Mouse (Mus musculus) limb, embryonic 15.5 days (tissue): ENCODE data around the gene Tcf7l1. TPM values are rescaled to one million over a fixed set of nuclear protein-coding genes. Genes with fewer than 3 reads are reported as not detected.

Experiments
- ATAC-seq: fragments of 200-750 bp; cut with Nextera tagmentation; 2 replicates; pipeline ENCODE4 v1.8.0; 2017; ENCODE audit warnings: low read depth, moderate TSS enrichment; ENCODE audit not compliant: insufficient number of reproducible peaks, low FRiP score, low TSS enrichment
- H3K27ac ChIP-seq: fragments of 300-500 bp; sonication (generic); 2 replicates; pipeline ENCODE4 v1.5.1; 2015; ENCODE audit warnings: moderate library complexity, mild to moderate bottlenecking, inconsistent platforms
- H3K27me3 ChIP-seq: fragments of 300-500 bp; sonication (generic); 2 replicates; pipeline ENCODE4 v1.6.1; 2015; ENCODE audit warnings: inconsistent platforms
- H3K36me3 ChIP-seq: fragments of 300-500 bp; sonication (generic); 2 replicates; pipeline ENCODE4 v1.6.1; 2015; ENCODE audit warnings: inconsistent platforms
- H3K4me1 ChIP-seq: fragments of 300-500 bp; sonication (generic); 2 replicates; pipeline ENCODE4 v1.6.1; 2015; ENCODE audit warnings: inconsistent platforms
- H3K4me2 ChIP-seq: fragments of 300-500 bp; sonication (generic); 2 replicates; pipeline ENCODE4 v1.6.1; 2015; ENCODE audit warnings: mild to moderate bottlenecking, inconsistent platforms
- H3K4me3 ChIP-seq: fragments of 300-500 bp; sonication (generic); 2 replicates; pipeline ENCODE4 v1.5.1; 2015; ENCODE audit warnings: mild to moderate bottlenecking, inconsistent platforms
- H3K9ac ChIP-seq: fragments of 300-500 bp; sonication (generic); 2 replicates; pipeline ENCODE4 v1.6.1; 2015; ENCODE audit warnings: inconsistent platforms
- H3K9me3 ChIP-seq: fragments of 300-500 bp; sonication (generic); 2 replicates; pipeline ENCODE4 v1.6.1; 2016; ENCODE audit warnings: inconsistent platforms
- WGBS: fragments of 180-500 bp; shearing (Covaris S2); methylation state at CpG from one replicate; pipeline ENCODE4 v1.1.7; 2015; 5-methylcytosine and 5-hydroxymethylcytosine counted together
- polyA plus RNA-seq: library from polyadenylated mRNA; unstranded; fragments of >200 nt; fragmentation: Nextera tagmentation; extraction: Ambion mirVana; gene quantifications from 2 replicates; pipeline ENCODE4 v1.2.1, GENCODE M21; 2015

Tcf7l1 gene
- polyA plus RNA-seq, 1 experiment from 2014 or later, result 39.0 TPM

- peak overlapping the region; percentile 19; the same call in 1 of the 2 replicates for H3K27ac ChIP-seq
- H3K9me3 ChIP-seq, result no peaks in the 10 kb centered on the region
- H3K4me2 ChIP-seq, result no peak overlapping the region
- no peaks in the 10 kb centered on the region for H3K27me3 ChIP-seq
- H3K36me3 ChIP-seq, result 0 out of 2 replicates have a peak, but pooled peaks cover 4% of the 10 kb centered on the region
- no peak overlapping the region for H3K9ac ChIP-seq
- no peak for ATAC-seq
- WGBS, result 58% methylated on average over 7 of the region's 7 CpGs
- H3K4me1 ChIP-seq, result peaks cover 68% of the 10 kb centered on the region
- no peak overlapping the region for H3K4me3 ChIP-seq
Observed at GRCm38 (mm10) chr6:72653419-72653818, 135.6 kb downstream of the Tcf7l1 start.

DNA sequence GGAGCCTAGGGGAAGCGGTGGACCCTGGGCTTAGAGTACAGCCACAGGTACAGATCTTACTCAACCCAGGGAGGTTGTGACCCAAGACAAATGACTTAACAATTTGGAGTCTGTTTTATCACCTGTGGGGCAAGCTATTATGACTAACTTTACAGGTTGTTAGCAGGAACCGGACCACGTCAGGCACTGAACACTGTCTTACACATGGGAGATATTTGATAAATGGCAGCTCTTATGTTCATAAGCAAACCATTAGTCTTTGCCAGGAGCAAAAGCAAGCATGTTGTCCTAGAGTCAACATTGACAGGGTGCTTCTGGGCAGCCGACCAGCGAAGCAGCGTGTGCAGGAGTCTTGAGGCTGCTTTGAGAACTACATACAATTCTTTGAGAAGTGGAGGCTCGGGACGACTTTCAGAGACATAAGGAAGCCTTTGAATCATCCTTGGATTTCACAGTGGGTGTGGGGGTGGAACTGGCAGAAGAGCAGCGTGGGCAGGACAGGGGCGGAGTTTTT lies 138.7 kb downstream of the Tcf7l1 start:
- no peak overlapping the region for H3K4me3 ChIP-seq
- H3K9ac ChIP-seq, result no peak overlapping the region
- peaks cover 66% of the 10 kb centered on the region for H3K4me1 ChIP-seq
- no peaks in the 10 kb centered on the region for H3K27me3 ChIP-seq
- 52% methylated on average over 10 of the region's 10 CpGs for WGBS
- H3K36me3 ChIP-seq, result 0 out of 2 replicates have a peak, but pooled peaks cover 16% of the 10 kb centered on the region
- H3K27ac ChIP-seq, result peak overlapping the region; percentile 30; the same call in 1 of the 2 replicates
- H3K4me2 ChIP-seq, result no peak overlapping the region
- no peaks in the 10 kb centered on the region for H3K9me3 ChIP-seq
- no peak for ATAC-seq

DNA sequence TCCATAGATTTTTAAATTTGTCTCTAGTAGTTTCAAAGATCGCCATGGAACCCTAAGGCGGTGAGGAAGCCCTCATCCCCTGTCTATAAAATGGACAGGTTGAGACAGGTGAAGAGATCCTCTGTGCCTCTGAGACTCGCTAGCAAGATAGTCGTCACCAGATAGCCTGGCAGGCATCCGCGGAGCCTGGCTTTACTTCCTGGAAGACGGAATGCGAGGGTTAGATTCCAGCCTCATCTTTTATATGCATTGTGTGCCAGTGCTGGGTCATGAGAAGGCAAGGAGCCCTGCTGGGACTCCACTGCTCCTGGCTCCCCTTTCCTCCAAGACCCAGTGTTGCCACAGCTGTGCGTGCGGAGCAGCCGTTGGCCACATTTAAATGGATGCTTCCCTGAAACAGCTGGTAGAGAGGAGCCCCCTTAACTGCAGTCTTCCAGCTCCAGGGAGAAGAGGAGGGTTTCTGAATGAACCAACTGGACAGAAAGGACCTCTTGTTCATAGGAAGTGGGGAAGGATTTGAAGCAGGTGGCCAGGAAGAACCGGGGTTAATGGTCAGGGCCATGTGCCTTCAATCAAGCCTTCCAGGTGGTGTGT lies 141.0 kb downstream of the Tcf7l1 start:
- WGBS, result 37% methylated on average over 12 of the region's 12 CpGs
- Histone ChIP-seq H3K36me3 (0 out of 2 replicates have a peak, but pooled peaks cover 17% of the 10 kb centered on the region), H3K9ac (no peak overlapping the region), H3K27ac (no peak overlapping the region), H3K4me1 (peaks cover 45% of the 10 kb centered on the region), H3K27me3 (no peaks in the 10 kb centered on the region), H3K9me3 (no peaks in the 10 kb centered on the region), H3K4me2 (no peak overlapping the region), H3K4me3 (no peak overlapping the region)
- no peak for ATAC-seq

GRCm38 (mm10) chr6:72647383-72647820 lies 141.7 kb downstream of the Tcf7l1 start:
- no peak overlapping the region for H3K9ac ChIP-seq
- 0 out of 2 replicates have a peak, but pooled peaks have one; percentile 50 for ATAC-seq
- H3K27me3 ChIP-seq, result no peaks in the 10 kb centered on the region
- H3K27ac ChIP-seq, result peak overlapping the region; percentile 35; the same call in 1 of the 2 replicates
- H3K4me1 ChIP-seq, result peaks cover 41% of the 10 kb centered on the region
- no peak overlapping the region for H3K4me3 ChIP-seq
- 34% methylated on average over 10 of the region's 10 CpGs for WGBS
- no peak overlapping the region for H3K4me2 ChIP-seq
- H3K36me3 ChIP-seq, result 0 out of 2 replicates have a peak, but pooled peaks cover 17% of the 10 kb centered on the region
- no peaks in the 10 kb centered on the region for H3K9me3 ChIP-seq

DNA sequence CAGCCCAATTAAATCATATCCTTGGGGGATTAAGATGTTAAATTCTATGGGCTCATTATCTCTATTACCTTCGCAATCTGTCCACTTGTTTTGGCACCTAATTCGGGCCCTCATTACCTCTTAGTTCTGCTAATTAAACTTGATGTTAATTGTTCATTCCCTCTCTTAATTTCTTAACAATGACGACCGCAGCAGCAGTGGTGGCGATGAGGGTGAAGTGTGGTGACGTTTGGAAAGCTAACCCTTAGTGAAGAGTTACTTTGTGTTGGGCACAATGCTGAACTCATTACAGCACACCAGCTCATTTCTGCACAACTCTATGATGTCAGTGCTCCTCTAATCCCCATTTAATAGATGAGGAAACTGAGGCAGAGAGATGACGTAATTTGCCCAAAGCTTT lies 143.7 kb downstream of the Tcf7l1 start:
- no peaks in the 10 kb centered on the region for H3K9me3 ChIP-seq
- 0 out of 2 replicates have a peak, but pooled peaks cover 19% of the 10 kb centered on the region for H3K36me3 ChIP-seq
- H3K4me3 ChIP-seq, result no peak overlapping the region
- no peak overlapping the region for H3K27ac ChIP-seq
- no peak overlapping the region for H3K4me2 ChIP-seq
- no peaks in the 10 kb centered on the region for H3K27me3 ChIP-seq
- H3K4me1 ChIP-seq, result peaks cover 36% of the 10 kb centered on the region
- H3K9ac ChIP-seq, result no peak overlapping the region
- no peak for ATAC-seq
- WGBS, result 47% methylated on average over 7 of the region's 7 CpGs

DNA sequence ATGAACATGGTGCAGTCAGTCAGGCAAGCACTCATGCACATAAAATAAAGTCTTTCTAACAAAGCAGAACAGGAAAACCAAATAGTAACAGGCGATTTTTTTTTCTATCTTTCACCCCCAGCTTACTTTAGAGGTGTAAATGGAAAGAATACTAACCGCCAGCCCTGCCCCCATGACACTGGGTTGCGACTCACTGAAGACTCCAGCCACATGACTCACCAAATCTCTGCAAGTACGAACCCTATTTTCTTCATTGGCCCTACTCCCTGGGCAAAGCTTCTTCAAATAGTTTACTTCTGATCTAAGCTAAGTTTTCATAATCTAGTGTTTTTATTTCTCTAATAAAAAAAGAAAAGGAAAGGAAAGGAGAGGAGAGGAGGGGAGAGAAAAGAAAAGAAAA lies 144.5 kb downstream of the Tcf7l1 start:
- no peak for ATAC-seq
- peaks cover 31% of the 10 kb centered on the region for H3K4me1 ChIP-seq
- H3K27me3 ChIP-seq, result no peaks in the 10 kb centered on the region
- no peak overlapping the region for H3K4me2 ChIP-seq
- 70% methylated on average over 4 of the region's 4 CpGs for WGBS
- no peak overlapping the region for H3K4me3 ChIP-seq
- H3K9me3 ChIP-seq, result no peaks in the 10 kb centered on the region
- no peak overlapping the region for H3K27ac ChIP-seq
- 0 out of 2 replicates have a peak, but pooled peaks cover 20% of the 10 kb centered on the region for H3K36me3 ChIP-seq
- no peak overlapping the region for H3K9ac ChIP-seq

GRCm38 (mm10) chr6:72641218-72641954 lies 147.7 kb downstream of the Tcf7l1 start:
- no peak for ATAC-seq
- 76% methylated on average over 18 of the region's 18 CpGs for WGBS

GRCm38 (mm10) chr6:72636940-72637339 lies 152.1 kb downstream of the Tcf7l1 start:
- Histone ChIP-seq H3K4me1 (peaks cover 10% of the 10 kb centered on the region; the same call in 1 of the 2 replicates), H3K4me2 (no peak overlapping the region), H3K9ac (no peak overlapping the region), H3K27ac (no peak overlapping the region), H3K9me3 (no peaks in the 10 kb centered on the region), H3K36me3 (peaks cover 27% of the 10 kb centered on the region), H3K4me3 (no peak overlapping the region), H3K27me3 (no peaks in the 10 kb centered on the region)
- WGBS, result 81% methylated on average over 3 of the region's 3 CpGs
- ATAC-seq, result no peak

More at GRCm38 (mm10) chr6:72641218-72641954, 147.7 kb downstream of the Tcf7l1 start:
- no peaks in the 10 kb centered on the region for H3K27me3 ChIP-seq
- peaks cover 10% of the 10 kb centered on the region; the same call in 1 of the 2 replicates for H3K4me1 ChIP-seq
- no peaks in the 10 kb centered on the region for H3K9me3 ChIP-seq
- H3K27ac ChIP-seq, result no peak overlapping the region
- H3K4me3 ChIP-seq, result no peak overlapping the region
- H3K4me2 ChIP-seq, result no peak overlapping the region
- 0 out of 2 replicates have a peak, but pooled peaks cover 7% of the 10 kb centered on the region for H3K36me3 ChIP-seq
- H3K9ac ChIP-seq, result no peak overlapping the region

DNA sequence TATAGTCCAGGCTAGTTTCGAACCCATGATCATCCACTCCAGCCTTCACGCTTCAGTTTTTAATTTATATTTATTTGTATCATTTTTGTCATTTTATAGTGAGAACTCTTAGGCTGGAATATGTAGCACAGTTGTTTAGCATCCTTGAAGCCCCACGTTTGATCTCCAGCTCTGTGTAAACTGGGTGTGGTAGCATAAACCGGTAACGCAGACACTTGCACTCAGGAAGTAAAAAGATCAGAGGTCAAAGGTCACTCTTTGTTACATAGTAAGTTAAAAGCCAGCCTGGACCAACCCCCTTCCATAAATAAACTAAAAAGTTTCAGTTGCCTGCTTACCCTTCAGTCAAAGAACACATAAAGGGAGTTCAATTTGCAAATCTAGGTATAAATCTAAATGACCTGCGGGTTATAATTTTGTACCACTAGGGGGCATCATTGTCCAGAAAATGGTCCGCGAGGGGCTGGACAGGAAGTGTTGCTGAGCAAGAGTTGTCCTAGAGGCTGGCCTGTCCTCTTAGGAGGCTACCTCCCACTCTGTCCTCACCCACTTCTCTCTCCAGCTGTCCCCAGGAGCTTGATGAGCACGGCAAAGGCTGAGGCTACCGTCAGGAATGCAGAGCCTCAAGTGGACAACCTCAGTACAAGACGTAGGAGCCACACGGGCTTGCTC lies 153.2 kb downstream of the Tcf7l1 start:
- H3K9ac ChIP-seq, result no peak overlapping the region
- H3K27me3 ChIP-seq, result no peaks in the 10 kb centered on the region
- ATAC-seq, result no peak
- H3K4me2 ChIP-seq, result no peak overlapping the region
- no peak overlapping the region for H3K27ac ChIP-seq
- peaks cover 37% of the 10 kb centered on the region for H3K36me3 ChIP-seq
- no peaks in the 10 kb centered on the region for H3K9me3 ChIP-seq
- no peak overlapping the region for H3K4me3 ChIP-seq
- H3K4me1 ChIP-seq, result peaks cover 7% of the 10 kb centered on the region; the same call in 1 of the 2 replicates
- 42% methylated on average over 12 of the region's 12 CpGs for WGBS

- peaks cover 7% of the 10 kb centered on the region; the same call in 1 of the 2 replicates for H3K4me1 ChIP-seq
- peaks cover 50% of the 10 kb centered on the region for H3K36me3 ChIP-seq
Observed at GRCm38 (mm10) chr6:72634311-72634710, 154.7 kb downstream of the Tcf7l1 start.

GRCm38 (mm10) chr6:72631700-72632099 lies 157.4 kb downstream of the Tcf7l1 start:
- Histone ChIP-seq H3K4me2 (no peak overlapping the region), H3K4me3 (no peak overlapping the region), H3K27me3 (no peaks in the 10 kb centered on the region), H3K36me3 (peaks cover 71% of the 10 kb centered on the region), H3K4me1 (peaks cover 7% of the 10 kb centered on the region; the same call in 1 of the 2 replicates), H3K27ac (no peak overlapping the region), H3K9me3 (no peaks in the 10 kb centered on the region), H3K9ac (no peak overlapping the region)
- 67% methylated on average over 6 of the region's 6 CpGs for WGBS
- ATAC-seq, result no peak

More at GRCm38 (mm10) chr6:72634311-72634710, 154.7 kb downstream of the Tcf7l1 start:
- Histone ChIP-seq H3K4me3 (no peak overlapping the region), H3K9ac (no peak overlapping the region), H3K27me3 (no peaks in the 10 kb centered on the region), H3K9me3 (no peaks in the 10 kb centered on the region), H3K27ac (no peak overlapping the region), H3K4me2 (no peak overlapping the region)
- ATAC-seq, result no peak
- 70% methylated on average over 10 of the region's 10 CpGs for WGBS
